Mouse (Mus musculus) kidney, postnatal 36 days (tissue): ENCODE results near the gene Gpr108.
"Not testable (repeated sequence)": the region's sequence is repeated elsewhere in the genome, so short reads cannot be mapped to it uniquely, and the experiment has no call there.

ENCODE experiments used
- DNase-seq, 2 experiments: peaks; one replicate each; pipeline ENCODE4 v3.0.0; 2021 to 2022; ENCODE audit warnings: mixed read lengths in 2 of 2

Gene Gpr108

GRCm38 (mm10) chr17:57248201-57248699 is at the start of gene Gpr108:
Gpr108 (minus strand) TSS chr17:57248446.
- DNase-seq, result peak; percentile 92 to 93

- DNase-seq, result no peak
Observed at GRCm38 (mm10) chr17:57297040-57297439, 48.8 kb upstream of the Gpr108 start.

DNA sequence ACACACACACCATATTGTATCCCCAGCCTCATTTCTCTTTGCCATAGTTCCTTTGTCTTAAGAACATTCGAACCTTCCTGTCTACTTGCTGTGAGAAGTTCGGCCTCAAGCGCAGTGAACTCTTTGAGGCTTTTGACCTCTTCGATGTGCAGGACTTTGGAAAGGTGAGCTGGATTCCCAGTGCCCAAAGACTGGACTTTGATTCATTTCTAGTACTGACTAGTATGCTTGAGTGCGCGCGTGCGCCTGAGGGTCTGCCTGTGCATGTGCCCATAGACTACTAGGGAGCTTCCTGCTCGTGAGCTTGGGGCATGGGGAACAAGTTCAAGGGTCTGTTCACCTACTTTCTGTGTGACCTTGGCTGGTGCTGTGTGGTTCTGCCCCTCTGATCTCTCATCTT is 47.7 kb upstream of the Gpr108 start:
- peak; percentile 60 to 73 for DNase-seq

DNA sequence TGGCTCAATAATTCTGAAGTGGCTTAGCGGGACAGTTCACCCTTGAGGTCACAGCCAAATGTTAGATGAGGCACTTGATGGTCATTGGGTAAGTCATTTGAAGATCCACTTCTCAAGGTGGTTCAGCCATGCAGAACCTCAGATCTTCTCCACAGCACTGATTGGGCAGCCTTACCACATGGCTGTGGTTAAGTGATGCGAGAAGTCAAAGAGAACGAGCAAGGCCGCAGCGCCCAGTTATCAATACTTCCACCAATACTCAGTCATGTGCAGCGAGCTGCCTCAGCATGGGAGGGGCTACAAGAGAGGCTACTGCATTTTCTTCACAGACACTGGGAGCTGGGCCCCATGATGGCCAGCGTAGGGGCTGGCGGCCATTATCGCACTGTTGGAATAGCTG is 44.7 kb upstream of the Gpr108 start:
- DNase-seq, result no peak

GRCm38 (mm10) chr17:57292302-57292701 is 44.1 kb upstream of the Gpr108 start:
- DNase-seq, result no peak

GRCm38 (mm10) chr17:57290671-57291055 is 42.4 kb upstream of the Gpr108 start:
- DNase-seq, result no peak

DNA sequence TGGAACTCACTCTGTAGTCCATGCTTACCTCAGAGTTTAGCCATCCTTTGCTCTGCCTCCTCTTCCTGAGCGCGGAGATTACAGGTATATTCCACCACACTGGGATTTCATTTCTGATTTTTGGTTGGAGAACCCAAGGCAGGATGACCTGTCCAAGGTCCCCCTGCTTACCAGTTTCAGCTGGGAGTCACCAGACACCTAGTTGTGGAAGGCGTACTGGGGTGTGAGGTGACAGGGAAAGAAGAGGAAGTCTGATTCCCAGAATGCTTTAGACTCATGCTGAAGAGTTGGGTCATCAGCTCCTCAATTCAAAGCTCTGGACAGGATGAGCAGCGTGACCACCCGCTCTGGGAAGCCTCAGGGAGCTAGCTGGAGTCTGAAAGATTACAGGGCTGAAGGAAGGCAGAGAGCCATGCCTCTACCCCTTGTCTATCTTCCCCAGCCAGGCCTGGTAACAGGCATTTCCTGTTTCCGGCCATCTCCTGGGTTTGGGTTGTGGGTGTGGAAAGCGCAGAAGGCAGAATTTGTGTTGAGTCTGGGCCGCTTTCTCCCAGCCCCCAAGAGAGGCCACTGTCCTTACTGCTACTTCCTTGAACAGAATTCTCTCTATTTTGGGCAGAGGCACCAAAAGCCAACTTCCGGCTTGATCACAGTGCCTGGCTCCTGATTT is 41.9 kb upstream of the Gpr108 start:
- DNase-seq, result no peak

DNA sequence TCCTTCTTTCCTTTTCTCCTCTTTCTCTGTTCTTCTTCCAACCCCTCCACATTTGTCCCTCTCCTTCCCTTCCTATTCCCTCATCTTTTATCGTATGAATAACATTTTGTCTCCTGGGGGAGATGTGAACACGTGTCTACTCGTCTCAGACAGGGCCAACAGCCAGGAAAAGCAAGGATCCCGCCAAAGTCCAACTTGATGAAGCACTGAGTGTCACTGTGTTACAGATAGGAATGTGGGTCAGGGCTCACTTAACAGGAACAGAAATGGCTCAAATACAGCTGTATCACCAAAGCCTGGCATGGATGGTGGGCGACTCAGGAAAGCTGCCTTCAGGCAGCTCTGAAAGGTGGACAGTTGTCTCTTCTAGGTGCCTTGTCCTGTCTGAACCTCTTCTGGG is 41.0 kb upstream of the Gpr108 start:
- no peak for DNase-seq

DNA sequence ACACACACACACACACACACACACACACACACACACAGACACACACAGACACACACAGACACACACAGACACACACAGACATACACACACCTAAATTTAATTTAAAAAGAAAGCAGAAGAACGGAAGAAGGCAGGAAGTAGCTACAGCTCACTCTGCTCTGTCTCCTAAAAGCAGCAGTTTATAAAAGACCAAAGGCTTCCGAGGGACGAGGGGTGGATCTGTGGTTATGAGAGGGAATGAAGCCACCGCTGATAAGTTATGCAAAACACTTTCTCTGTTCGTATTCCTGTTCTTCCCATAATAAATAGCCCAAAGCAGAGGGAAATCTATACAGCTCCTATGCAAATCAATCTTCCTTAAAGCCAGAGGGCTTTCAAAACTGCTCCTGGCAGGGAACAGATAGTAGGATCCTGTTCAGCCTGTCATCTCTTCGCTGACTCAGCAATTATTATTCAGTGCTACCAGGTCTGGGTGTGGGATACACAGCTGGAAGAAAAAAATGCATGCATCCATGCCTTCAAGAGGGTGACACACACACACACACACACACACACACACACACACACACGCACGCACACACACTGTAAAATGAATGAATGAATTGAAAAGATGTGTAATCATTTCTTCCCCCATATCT is 38.6 kb upstream of the Gpr108 start:
- DNase-seq, result no peak

DNA sequence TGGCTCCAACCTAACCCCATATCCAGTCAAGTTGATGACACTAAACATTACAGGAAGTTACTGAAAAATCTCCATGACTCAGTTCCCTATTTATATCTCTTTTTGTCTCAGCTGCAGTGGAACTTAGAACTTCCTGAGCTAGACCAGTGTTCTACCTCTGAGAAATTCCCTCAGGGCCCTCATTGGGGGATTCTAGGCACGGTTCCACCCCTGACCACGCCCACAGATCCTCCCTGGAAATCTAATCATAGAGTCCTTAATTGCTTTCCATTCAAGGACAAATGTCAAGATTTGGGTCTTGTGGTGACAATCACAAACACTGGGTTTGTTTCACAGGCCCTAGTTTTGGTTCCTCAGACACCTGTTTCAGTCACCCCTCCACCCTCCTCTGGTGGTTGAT is 36.8 kb upstream of the Gpr108 start:
- no peak for DNase-seq

DNA sequence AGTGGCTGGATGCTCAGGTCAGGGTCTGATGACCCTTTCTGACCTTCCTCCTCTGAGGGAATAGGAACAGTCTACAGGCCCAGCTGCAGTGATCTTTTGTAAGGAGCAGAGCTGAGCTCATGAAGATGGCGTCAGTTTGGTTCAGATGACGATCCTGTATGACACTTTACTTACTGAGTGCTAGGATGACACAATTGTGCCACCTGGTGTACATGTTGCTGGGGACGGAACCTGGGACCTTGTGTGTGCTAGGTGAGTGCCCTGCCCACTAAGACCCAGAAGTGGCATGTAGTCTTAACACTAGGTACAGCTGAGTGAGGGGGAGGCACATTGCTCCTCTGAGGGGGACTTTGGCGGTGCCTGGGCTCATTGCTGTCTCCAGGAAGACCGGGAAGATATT is 35.7 kb upstream of the Gpr108 start:
- DNase-seq, result no peak

- DNase-seq, result no peak
Observed at GRCm38 (mm10) chr17:57280411-57280810, 32.2 kb upstream of the Gpr108 start.

- no peak for DNase-seq
Observed at GRCm38 (mm10) chr17:57279591-57280224, 31.5 kb upstream of the Gpr108 start.

DNA sequence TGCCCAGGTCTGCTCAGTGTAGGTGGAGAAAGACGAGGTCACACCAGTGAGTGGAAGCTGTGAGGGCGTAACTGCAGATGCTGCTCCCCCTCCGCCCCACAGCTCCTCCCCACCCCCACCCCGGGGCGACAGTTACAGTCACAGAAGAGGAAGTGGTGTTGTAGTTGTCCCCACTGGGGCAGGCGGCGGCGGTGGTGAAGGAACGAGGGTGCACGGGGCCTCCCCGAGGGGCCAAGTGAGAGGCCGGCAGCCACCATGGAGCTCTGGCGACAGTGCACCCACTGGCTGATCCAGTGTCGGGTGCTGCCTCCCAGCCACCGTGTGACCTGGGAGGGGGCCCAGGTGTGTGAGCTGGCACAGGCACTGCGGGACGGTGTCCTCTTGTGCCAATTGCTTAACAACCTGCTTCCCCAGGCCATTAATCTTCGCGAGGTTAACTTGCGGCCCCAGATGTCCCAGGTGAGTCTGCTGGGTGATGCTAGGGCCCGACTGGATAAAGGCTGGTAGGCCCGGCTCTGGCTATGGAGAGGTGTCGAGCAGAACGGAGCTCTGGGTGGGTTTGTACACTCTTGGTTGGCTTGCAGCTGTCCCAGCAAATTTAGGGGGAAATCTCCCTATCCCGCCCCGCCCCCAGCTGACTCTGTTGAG is 30.8 kb upstream of the Gpr108 start, which contains the start of gene Vav1:
Gene Vav1, plus strand, starts transcription at position 158 of the 648 bp plus-strand sequence.
- DNase-seq, result peak in 1 of 2 experiments; percentile 43

GRCm38 (mm10) chr17:57278537-57278936 is 30.3 kb upstream of the Gpr108 start:
- no peak for DNase-seq

- DNase-seq, result not testable (repeated sequence)
Observed at GRCm38 (mm10) chr17:57277598-57278261, 29.5 kb upstream of the Gpr108 start.

- DNase-seq, result peak; percentile 83 to 87
Observed at GRCm38 (mm10) chr17:57276634-57277121, 28.4 kb upstream of the Gpr108 start.

GRCm38 (mm10) chr17:57275997-57276351 is 27.7 kb upstream of the Gpr108 start:
- no peak for DNase-seq

- DNase-seq, result peak; percentile 94 to 97
Observed at GRCm38 (mm10) chr17:57275111-57275996, 27.1 kb upstream of the Gpr108 start.

DNA sequence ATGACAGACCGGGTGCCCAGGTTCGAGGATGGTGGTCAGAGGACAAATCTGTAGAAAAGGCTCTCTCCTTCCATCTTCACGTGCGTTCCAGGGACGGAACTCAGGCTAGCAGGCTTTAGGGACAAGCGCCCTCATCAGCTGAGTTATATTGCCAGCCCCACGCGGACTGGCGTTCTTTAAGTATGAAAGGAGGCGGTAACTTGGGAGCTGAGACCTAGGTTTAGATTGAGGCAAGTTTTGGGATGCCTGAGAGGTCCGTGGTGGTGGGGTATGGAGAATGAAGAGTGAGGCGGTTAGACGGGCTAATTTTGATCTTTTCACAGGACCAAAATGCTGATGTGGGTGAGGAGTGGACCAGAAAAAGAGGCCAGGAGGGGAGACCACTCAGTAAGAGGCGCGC is 26.4 kb upstream of the Gpr108 start:
- no peak for DNase-seq

DNA sequence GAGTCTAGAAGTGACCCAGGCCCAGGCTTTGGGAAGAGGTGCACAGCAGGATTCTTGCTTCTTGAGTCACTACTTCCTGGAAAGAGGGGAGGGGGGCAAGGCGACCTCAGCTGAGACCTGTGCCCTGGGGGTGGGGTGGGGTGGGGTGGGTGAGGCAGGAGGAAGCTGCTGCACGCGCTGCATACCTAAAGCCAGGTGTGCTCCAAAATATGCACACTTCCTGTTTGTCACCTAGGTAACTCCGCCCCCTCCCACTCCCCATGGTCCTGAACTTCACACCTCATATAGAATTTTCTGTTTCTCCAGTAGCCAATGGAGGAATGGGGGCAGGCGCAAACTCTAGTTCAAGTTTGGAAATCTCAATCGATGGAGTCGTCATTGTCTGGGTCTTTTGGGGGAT is 25.6 kb upstream of the Gpr108 start:
- no peak for DNase-seq

DNA sequence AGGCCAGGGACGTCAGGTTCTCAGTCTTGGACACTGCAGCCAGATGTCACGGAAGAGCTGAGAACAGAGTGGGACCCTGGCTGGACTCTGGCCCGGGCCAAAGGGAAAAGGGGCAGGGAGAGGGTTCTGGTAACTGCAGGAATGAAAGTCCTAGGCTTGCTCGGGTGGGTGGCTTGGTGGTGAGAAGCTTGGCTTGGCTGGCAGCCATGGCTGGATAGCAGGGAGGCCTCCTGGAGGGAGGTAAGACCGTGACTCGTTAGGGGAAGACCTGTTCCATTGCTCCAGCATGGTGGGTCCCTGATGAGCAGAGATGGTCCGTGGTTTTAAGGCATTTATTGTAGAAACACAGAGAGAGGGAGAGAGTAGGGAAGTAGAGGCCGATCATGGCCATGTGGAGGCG is 23.1 kb upstream of the Gpr108 start:
- peak in 1 of 2 experiments; percentile 58 for DNase-seq
